Mouse (Mus musculus) stomach, postnatal 0 days (tissue): ENCODE results near the gene Lgi1. TPM values are rescaled to one million over a fixed set of nuclear protein-coding genes. Genes with fewer than 3 reads are reported as not detected.

ENCODE experiments used
- ATAC-seq: fragments of 200-750 bp; cut with Nextera tagmentation; 2 replicates; pipeline ENCODE4 v1.8.0; 2017; ENCODE audit not compliant: low FRiP score, low TSS enrichment
- DNase-seq: peaks from one replicate; pipeline ENCODE4 v3.0.0-alpha.2; 2016; ENCODE audit warnings: low spot score
- H3K27ac ChIP-seq: fragments of 300-500 bp; sonication (generic); replicated peaks from 2 replicates; pipeline ENCODE4 v1.5.1; 2014; ENCODE audit warnings: mild to moderate bottlenecking, control low read depth
- H3K27me3 ChIP-seq: fragments of 300-500 bp; sonication (generic); 2 replicates; pipeline ENCODE4 v1.6.1; 2014; ENCODE audit warnings: low read length; ENCODE audit not compliant: control insufficient read depth, insufficient read depth
- H3K36me3 ChIP-seq: fragments of 300-500 bp; sonication (generic); 2 replicates; pipeline ENCODE4 v1.6.1; 2014; ENCODE audit warnings: low read length, mixed read lengths; ENCODE audit not compliant: control insufficient read depth, insufficient read depth
- H3K4me1 ChIP-seq: fragments of 300-500 bp; sonication (generic); replicated peaks from 2 replicates; pipeline ENCODE4 v1.6.1; 2014; ENCODE audit warnings: antibody characterized with exemption; ENCODE audit not compliant: control insufficient read depth, insufficient read depth
- H3K4me2 ChIP-seq: fragments of 300-500 bp; sonication (generic); replicated peaks from 2 replicates; pipeline ENCODE4 v1.6.1; 2014; ENCODE audit warnings: low read depth, mild to moderate bottlenecking, control low read depth, moderate library complexity
- H3K4me3 ChIP-seq: fragments of 300-500 bp; sonication (generic); 2 replicates; pipeline ENCODE4 v1.5.1; 2014; ENCODE audit warnings: low read depth, low read length, control low read depth
- H3K9ac ChIP-seq: fragments of 300-500 bp; sonication (generic); 2 replicates; pipeline ENCODE4 v1.6.1; 2014; ENCODE audit warnings: mild to moderate bottlenecking, low read length, control low read depth, mixed read lengths
- H3K9me3 ChIP-seq: fragments of 300-500 bp; sonication (generic); 2 replicates; pipeline ENCODE4 v1.6.1; 2016; ENCODE audit warnings: low read length; ENCODE audit not compliant: control insufficient read depth
- CTCF ChIP-seq: IDR thresholded peaks from 2 replicates; pipeline ENCODE4 v1.5.1; 2016; ENCODE audit warnings: antibody characterized with exemption, low read depth, mild to moderate bottlenecking, moderate library complexity
- EP300 ChIP-seq: optimal IDR thresholded peaks from 2 replicates; pipeline ENCODE3; 2016; ENCODE audit warnings: antibody characterized with exemption
- WGBS: fragments of 180-500 bp; shearing (Covaris S2); extraction: QIAGEN DNeasy Blood & Tissue Kit; methylation state at CpG from one replicate; pipeline ENCODE4 v1.1.7; 2014; 5-methylcytosine and 5-hydroxymethylcytosine counted together
- polyA plus RNA-seq: library from polyadenylated mRNA; unstranded; fragments of >200 nt; fragmentation: Nextera tagmentation; extraction: Ambion mirVana; gene quantifications from 2 replicates; pipeline ENCODE4 v1.2.1, GENCODE M21; 2015

Lgi1 gene
- polyA plus RNA-seq, 1 experiment from 2014 or later: 1.0 TPM

DNA sequence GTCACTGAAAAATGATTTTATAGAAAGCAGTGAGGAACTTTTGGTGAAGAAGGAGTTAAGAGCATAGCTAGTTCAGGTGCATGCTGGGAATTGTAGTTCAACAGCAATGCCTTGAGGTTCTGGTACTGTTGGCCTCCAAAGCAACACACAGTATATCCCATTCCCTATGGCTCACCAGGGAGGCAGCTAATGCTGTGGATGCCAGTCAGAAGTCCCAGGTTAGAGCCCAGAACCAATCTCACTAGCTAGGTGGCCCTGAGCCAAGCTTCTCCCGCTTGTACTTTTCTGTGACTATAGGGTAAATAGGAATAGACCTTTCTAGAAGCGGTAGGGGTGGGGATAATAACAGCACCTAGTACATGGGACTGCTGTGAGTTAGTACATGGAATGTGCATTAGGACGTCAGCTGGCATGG is 5.7 kb upstream of the Lgi1 start:
- H3K36me3 ChIP-seq: no peaks in the 10 kb centered on the region
- DNase-seq (no peak), ATAC-seq (0 out of 2 replicates have a peak, but pooled peaks have one; percentile 18)
- TF ChIP-seq CTCF (no peak), EP300 (no peak)
- no peaks in the 10 kb centered on the region for H3K27me3 ChIP-seq
- H3K4me1 ChIP-seq: no peaks in the 10 kb centered on the region
- 59% methylated on average over 3 of the region's 3 CpGs for WGBS
- no peak overlapping the region for H3K4me2 ChIP-seq
- no peak overlapping the region for H3K9ac ChIP-seq
- no peak overlapping the region for H3K4me3 ChIP-seq
- H3K9me3 ChIP-seq: no peaks in the 10 kb centered on the region
- no peak overlapping the region for H3K27ac ChIP-seq

DNA sequence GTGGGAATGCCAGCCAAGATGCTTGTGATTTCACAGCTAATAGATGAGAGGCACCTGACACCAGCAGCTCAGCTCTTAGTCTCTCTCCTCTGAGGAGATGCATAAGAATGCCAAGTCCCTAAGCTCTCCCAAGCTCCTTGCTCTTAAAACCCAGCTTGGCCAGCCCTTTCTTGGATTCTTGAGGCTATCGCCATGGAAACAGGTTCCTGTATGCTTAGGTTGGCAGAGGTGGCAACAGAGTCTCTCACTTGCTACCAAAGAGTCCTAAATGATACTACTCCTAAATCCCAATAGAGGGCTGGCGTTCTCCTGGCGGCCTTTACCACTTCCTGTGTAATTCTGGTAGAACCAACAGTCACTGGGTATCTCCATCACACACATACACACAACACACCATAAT is 4.9 kb upstream of the Lgi1 start:
- Histone ChIP-seq H3K9me3 (no peaks in the 10 kb centered on the region), H3K36me3 (no peaks in the 10 kb centered on the region), H3K4me2 (no peak overlapping the region), H3K9ac (no peak overlapping the region), H3K27ac (no peak overlapping the region), H3K4me1 (no peaks in the 10 kb centered on the region), H3K4me3 (no peak overlapping the region), H3K27me3 (no peaks in the 10 kb centered on the region)
- DNase-seq: no peak
- TF ChIP-seq EP300 (no peak), CTCF (no peak)
- 79% methylated on average over 3 of the region's 3 CpGs for WGBS
- no peak for ATAC-seq

DNA sequence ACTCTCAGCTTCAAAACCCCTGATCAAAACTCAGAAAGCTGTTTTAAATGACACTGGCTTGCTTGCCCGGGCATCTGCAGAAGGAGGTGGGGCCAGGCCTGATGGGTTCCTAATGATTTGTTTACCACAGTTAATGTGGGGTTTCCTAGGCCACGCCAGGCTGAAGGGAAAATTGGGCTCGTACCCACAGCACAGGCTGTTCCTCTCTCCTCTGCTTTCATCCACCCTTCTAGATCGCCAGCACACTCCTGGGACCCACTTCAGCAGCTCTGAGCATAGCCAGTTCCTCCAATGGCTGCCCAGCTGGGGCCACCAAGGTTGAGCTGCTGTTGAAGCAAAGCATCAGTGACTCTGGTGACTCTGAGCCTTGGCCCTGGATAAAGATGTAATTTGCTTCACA is 4.0 kb upstream of the Lgi1 start:
- no peaks in the 10 kb centered on the region for H3K9me3 ChIP-seq
- WGBS: 37% methylated on average over 4 of the region's 4 CpGs

DNA sequence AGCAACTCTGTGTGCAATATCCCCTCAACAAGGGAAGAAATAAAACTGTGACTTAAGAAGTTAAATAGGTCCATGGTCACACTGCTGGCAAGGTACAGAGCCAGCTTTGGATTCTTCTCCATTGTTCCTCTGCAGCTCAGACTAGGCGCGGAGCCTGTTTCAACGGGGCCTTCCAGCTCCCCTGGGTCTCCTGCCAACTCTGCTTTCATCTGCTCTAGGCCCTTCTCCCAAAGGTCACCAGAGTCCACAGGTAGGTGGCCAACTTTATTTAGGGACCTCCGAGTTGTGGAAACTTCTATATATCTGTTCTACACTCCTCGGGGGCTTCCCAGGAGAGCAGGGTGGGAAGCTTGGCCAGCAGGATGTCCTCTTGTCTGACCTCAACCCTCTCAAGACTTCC is 3.0 kb upstream of the Lgi1 start:
- Histone ChIP-seq H3K36me3 (no peaks in the 10 kb centered on the region), H3K9me3 (no peaks in the 10 kb centered on the region), H3K27ac (no peak overlapping the region), H3K9ac (no peak overlapping the region), H3K4me2 (no peak overlapping the region), H3K4me3 (no peak overlapping the region), H3K27me3 (no peaks in the 10 kb centered on the region), H3K4me1 (no peaks in the 10 kb centered on the region)
- no peak for ATAC-seq
- TF ChIP-seq CTCF (no peak), EP300 (no peak)
- 69% methylated on average over 5 of the region's 5 CpGs for WGBS
- DNase-seq: no peak

More for the DNA sequence above, 4.0 kb upstream of the Lgi1 start:
- H3K4me1 ChIP-seq: no peaks in the 10 kb centered on the region
- TF ChIP-seq EP300 (no peak), CTCF (no peak)
- H3K27me3 ChIP-seq: no peaks in the 10 kb centered on the region
- DNase-seq (no peak), ATAC-seq (no peak)
- H3K9ac ChIP-seq: no peak overlapping the region
- H3K27ac ChIP-seq: no peak overlapping the region
- no peak overlapping the region for H3K4me3 ChIP-seq
- H3K4me2 ChIP-seq: no peak overlapping the region
- H3K36me3 ChIP-seq: no peaks in the 10 kb centered on the region

DNA sequence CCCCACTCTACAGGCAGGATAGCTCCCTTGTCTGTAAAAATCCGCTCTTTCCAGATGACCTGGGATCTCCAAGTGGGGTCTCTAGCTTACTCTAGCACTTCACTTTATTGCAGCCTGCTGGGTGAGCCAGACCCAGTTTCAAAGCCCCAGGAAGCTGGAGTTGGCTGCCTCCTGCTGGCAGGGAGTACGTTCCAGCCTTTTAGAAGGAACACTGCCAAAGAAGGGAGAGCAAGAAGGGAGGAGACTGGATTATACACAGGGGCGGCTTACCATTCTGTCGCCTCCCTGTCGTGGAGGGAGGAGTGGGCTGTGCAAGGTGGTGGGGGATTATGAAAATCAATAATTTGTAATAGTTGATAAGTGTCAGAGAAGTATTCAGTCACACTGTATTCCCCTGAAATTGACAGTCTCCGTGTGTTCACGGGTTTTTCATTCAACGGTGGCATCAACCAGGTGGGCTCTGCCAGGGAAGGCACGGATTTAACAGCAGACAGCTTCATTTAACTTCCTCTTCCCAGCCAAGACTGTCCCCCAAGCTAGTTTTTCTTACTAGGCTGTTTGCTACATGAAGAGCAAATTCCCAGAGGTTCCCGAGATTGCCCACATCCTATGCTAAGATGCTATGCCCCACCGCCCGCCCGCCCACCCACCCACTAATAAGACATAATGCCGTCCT is 369 bp upstream of the Lgi1 start:
- WGBS: 21% methylated on average over 14 of the region's 14 CpGs
- Histone ChIP-seq H3K9ac (no peak overlapping the region), H3K4me1 (no peaks in the 10 kb centered on the region), H3K4me2 (peak overlapping the region; percentile 35), H3K36me3 (no peaks in the 10 kb centered on the region), H3K27ac (no peak overlapping the region), H3K9me3 (no peaks in the 10 kb centered on the region), H3K27me3 (no peaks in the 10 kb centered on the region), H3K4me3 (peak overlapping the region; percentile 10; the same call in 1 of the 2 replicates)
- DNase-seq (peak; percentile 55), ATAC-seq (peak; percentile 47; the same call in 1 of the 2 replicates)
- no peak for TF ChIP-seq EP300
- TF ChIP-seq CTCF: peak; percentile 75

DNA sequence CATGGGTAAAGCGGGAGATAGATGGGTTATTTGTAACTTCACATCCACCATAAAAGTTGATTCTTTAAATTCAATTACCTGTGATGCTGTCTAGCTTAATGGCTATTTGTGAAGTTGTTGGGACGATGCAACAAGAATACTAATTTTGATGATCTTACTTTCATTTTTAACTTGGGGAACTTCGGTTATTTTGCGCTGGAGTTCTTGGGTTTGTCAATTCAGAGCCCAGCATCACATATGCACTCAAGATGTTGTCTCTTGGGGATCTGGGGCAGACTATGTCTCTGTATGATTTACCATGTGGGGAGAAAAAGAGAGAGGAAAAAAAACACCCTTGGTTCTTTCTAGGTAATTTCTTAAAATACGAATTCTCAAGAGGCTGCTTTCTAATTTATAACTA is 1.4 kb downstream of the Lgi1 start:
- no peak for TF ChIP-seq CTCF
- no peak for TF ChIP-seq EP300
- no peaks in the 10 kb centered on the region for H3K36me3 ChIP-seq
- ATAC-seq (no peak), DNase-seq (no peak)
- no peak overlapping the region for H3K4me2 ChIP-seq
- 89% methylated on average over 5 of the region's 5 CpGs for WGBS
- H3K9ac ChIP-seq: no peak overlapping the region
- no peak overlapping the region for H3K27ac ChIP-seq
- H3K9me3 ChIP-seq: no peaks in the 10 kb centered on the region
- H3K4me1 ChIP-seq: no peaks in the 10 kb centered on the region
- H3K4me3 ChIP-seq: no peak overlapping the region
- H3K27me3 ChIP-seq: no peaks in the 10 kb centered on the region
